Mouse (Mus musculus): Measurements from ENCODE around the gene Ank2.

- TF ChIP-seq CTCF (IDR thresholded peaks at IDR 0.05; ENCODE audit: low read depth) (no peak), EP300 (IDR thresholded peaks at IDR 0.05; ENCODE audit: low read depth) (no peak)
These were observed 391.9 kb downstream of the Ank2 start for GRCm38 (mm10) chr3:127107281-127107680.

Measured in liver, postnatal 0 days (tissue).